Mouse (Mus musculus) ES-Bruce4 (cell line): ENCODE data around the gene Dpysl5.

ENCODE experiments used
- CTCF ChIP-seq: IDR thresholded peaks from one replicate; pipeline ENCODE4 v1.8.1; 2011; ENCODE audit warnings: low read depth, low read length
- EP300 ChIP-seq: IDR thresholded peaks from 2 replicates; pipeline ENCODE4 v1.6.1; 2011; ENCODE audit warnings: low read depth, low read length; ENCODE audit not compliant: insufficient read depth
- POLR2A ChIP-seq: IDR thresholded peaks from one replicate; pipeline ENCODE4 v1.8.1; 2011; ENCODE audit warnings: low read length; ENCODE audit not compliant: insufficient read depth

DNA sequence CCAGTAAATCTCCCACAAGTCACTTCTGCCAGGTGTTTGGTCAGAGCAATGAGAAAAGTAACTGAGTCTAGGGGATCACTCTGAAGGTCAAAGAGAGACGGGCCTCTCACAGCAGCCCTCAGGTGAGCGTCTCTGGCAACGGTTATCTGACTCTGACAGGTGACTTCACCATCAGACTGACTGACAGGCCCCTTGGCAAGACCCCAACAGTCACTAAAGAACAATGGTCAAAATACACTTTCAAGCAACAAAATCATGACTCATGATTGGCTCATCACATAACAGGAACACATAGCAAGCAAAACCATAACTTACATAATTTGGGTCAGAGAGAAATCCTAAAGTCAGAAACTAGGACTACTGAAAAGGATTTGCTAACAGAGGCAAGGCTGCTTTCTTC lies 9.5 kb upstream of the Dpysl5 start:
- TF ChIP-seq CTCF (no peak), POLR2A (no peak), EP300 (no peak)
